Mouse (Mus musculus): Measurements from ENCODE around the gene Zfyve27. TPM values are rescaled to one million over a fixed set of nuclear protein-coding genes. Genes with fewer than 3 reads are reported as not detected.
A peak's percentile ranks its signal among the peaks of the same experiment; 100 is the strongest.

The Zfyve27 gene
- polyA plus RNA-seq (2015; fragmentation: Nextera tagmentation; extraction: Ambion mirVana), result 64.1 and 64.8 TPM in 2 replicates

DNA sequence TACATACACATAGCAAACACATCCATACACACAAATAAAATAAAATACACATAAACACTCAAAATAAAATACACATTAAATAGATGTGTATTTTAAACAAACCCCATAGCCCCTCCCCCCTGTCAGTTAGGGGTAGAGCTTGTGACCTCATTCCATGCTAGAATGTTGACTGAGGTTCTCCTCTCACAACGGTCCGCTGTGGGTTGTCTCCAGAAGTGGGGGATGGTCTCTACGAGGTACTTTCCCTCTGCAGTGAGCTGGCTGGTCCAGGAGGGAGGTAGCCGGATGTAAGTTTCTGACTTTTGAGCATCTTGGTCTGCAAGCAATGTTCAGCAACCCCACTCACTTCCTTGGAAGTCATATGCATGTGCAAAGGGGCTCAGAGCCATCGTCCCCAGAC, at the start of gene Zfyve27:
Gene Zfyve27, plus strand, starts transcription at position 188 of the 400 bp plus-strand sequence.
- Histone ChIP-seq H3K27ac (replicated peaks) (peak within 1 kb of the TSS; percentile 31; the same call in 1 of the 2 replicates), H3K4me2 (replicated peaks) (no peak within 1 kb of the TSS), H3K9me3 (no peaks in the 10 kb centered on the region), H3K36me3 (no peaks in the 10 kb centered on the region), H3K27me3 (no peaks in the 10 kb centered on the region), H3K4me1 (peaks cover 7% of the 10 kb centered on the region; the same call in 1 of the 2 replicates), H3K4me3 (no peak within 1 kb of the TSS), H3K9ac (replicated peaks) (no peak within 1 kb of the TSS)
- WGBS, result 64% methylated on average over 5 of the region's 5 CpGs
- ATAC-seq (replicated peaks), result no peak

DNA sequence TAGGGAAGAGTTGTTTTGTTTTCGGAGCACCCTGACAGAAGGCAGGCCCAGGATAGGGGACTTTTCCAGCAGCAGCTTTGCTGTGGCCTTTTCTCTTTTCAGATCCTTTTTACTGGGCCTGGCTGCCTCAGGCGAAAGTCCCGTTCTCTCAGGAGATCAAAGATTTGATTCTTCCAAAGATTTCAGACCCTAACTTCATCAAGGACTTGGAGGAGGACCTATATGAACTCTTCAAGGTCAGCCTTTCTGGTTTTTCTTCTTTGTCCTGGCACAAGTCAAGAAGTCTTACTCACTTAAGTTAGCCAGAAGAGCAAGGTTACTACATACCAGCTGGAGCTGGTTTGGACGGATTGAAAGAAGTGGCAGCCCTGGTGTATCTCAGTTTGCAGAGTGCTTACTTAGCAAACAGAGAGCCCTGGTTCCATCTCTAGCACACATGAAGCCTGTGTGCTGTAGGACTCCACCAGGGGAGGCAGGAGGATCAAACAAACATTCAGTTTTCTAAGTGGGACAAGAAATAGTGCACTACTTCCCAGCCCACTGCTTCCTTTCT, 47.9 kb upstream of the Zfyve27 start:
- Histone ChIP-seq H3K9ac (replicated peaks) (no peak overlapping the region), H3K4me1 (no peaks in the 10 kb centered on the region), H3K9me3 (no peaks in the 10 kb centered on the region), H3K27me3 (no peaks in the 10 kb centered on the region), H3K36me3 (peaks cover 59% of the 10 kb centered on the region), H3K27ac (replicated peaks) (no peak overlapping the region), H3K4me3 (no peak overlapping the region), H3K4me2 (replicated peaks) (no peak overlapping the region)
- ATAC-seq (replicated peaks), result no peak
- 95% methylated on average over 4 of the region's 4 CpGs for WGBS

DNA sequence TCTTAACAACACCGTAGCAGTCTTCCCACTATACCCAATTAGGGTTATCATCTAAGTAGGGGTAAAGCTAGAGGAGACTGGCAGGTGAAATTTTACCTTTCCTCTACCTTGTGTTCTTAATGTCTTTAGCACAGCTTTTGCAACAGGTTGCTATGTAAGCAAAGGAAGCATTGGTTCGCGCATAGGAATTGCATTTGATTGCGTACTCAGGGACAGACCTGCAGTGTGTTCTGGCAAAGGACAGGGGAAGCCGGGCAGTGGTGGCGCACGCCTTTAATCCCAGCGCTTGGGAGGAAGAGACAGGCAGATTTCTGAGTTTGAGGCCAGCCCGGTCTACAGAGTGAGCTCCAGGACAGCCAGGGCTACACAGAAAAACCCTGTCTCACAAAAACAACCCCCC, 45.6 kb upstream of the Zfyve27 start:
- H3K27ac ChIP-seq (replicated peaks), result no peak overlapping the region
- H3K36me3 ChIP-seq, result peaks cover 72% of the 10 kb centered on the region
- no peak overlapping the region for H3K4me2 ChIP-seq (replicated peaks)
- 97% methylated on average over 9 of the region's 9 CpGs for WGBS
- no peaks in the 10 kb centered on the region for H3K9me3 ChIP-seq
- H3K9ac ChIP-seq (replicated peaks), result no peak overlapping the region
- H3K4me1 ChIP-seq, result no peaks in the 10 kb centered on the region
- H3K27me3 ChIP-seq, result no peaks in the 10 kb centered on the region
- H3K4me3 ChIP-seq, result no peak overlapping the region
- ATAC-seq (replicated peaks), result no peak

DNA sequence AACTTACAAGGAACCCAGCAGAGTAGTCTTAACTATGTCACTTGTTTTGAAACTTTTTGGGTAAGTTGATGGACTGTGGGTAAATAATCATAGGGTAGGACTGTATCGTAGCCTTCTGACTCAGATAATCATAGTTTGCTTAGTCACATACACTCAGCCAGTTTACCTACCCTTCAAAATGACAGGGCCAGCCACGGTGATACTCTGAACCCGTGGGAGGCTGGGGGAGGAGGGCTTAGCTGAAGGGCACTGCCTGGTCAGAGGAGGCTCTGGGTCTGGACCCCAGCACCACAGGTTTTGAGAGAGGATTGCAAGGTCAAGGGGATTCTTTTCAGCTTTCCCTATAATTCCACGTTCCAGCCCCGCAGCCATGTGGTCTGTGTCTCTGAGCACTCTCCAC, 45.2 kb upstream of the Zfyve27 start:
- no peak for ATAC-seq (replicated peaks)
- Histone ChIP-seq H3K27me3 (no peaks in the 10 kb centered on the region), H3K4me2 (replicated peaks) (no peak overlapping the region), H3K27ac (replicated peaks) (no peak overlapping the region), H3K9ac (replicated peaks) (no peak overlapping the region), H3K4me1 (no peaks in the 10 kb centered on the region), H3K36me3 (peaks cover 75% of the 10 kb centered on the region), H3K4me3 (no peak overlapping the region), H3K9me3 (no peaks in the 10 kb centered on the region)
- WGBS, result 92% methylated on average over 5 of the region's 5 CpGs

DNA sequence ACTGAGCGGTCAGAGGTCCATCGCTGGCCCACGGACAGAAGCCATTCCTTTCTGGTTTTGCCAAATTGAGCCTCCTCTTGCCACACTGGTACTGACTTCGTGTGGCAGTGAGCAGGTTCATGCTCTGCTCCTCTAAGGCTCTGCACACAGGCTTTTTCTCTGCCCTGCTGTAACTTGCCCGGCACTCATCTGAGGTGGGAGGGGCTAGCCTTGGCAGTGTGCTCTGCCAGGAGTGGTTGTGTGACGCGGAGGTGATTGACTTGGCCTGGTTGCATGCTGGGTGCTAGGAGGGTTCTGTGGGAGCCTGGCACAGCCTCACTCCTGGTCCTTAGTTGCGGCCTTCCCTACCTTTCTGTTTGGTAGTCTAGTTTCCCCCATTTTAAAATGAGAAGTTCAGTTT, 43.3 kb upstream of the Zfyve27 start:
- H3K9ac ChIP-seq (replicated peaks), result no peak overlapping the region
- H3K9me3 ChIP-seq, result no peaks in the 10 kb centered on the region
- 93% methylated on average over 8 of the region's 8 CpGs for WGBS
- peaks cover 2% of the 10 kb centered on the region; the same call in 1 of the 2 replicates for H3K4me1 ChIP-seq
- H3K27me3 ChIP-seq, result no peaks in the 10 kb centered on the region
- no peak overlapping the region for H3K27ac ChIP-seq (replicated peaks)
- no peak for ATAC-seq (replicated peaks)
- H3K4me3 ChIP-seq, result no peak overlapping the region
- peaks cover 59% of the 10 kb centered on the region for H3K36me3 ChIP-seq
- H3K4me2 ChIP-seq (replicated peaks), result no peak overlapping the region

DNA sequence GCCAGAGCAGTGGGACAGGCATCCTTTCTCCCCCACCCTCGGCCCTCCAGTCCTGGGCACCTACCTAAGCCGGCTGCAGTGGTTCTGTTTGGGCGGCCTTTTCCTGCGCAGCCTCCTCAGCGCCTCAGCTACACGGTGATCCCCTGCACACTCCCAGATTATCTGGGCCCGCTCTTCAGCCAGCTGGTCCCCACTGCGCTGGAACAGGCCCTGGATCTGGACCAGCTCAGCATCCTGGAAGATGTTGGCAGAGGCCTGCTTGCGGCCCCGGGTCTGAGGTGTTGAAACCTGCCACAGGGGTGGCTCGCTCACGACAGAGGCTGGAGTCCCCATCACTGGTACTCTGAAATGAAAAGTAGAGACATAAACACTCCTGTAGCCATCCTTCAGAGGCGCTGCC, 39.1 kb upstream of the Zfyve27 start:
- H3K36me3 ChIP-seq, result peaks cover 29% of the 10 kb centered on the region
- peaks cover 14% of the 10 kb centered on the region for H3K4me1 ChIP-seq
- H3K9ac ChIP-seq (replicated peaks), result no peak overlapping the region
- H3K9me3 ChIP-seq, result no peaks in the 10 kb centered on the region
- 80% methylated on average over 13 of the region's 13 CpGs for WGBS
- H3K4me2 ChIP-seq (replicated peaks), result no peak overlapping the region
- H3K27ac ChIP-seq (replicated peaks), result peak overlapping the region; percentile 15; the same call in 1 of the 2 replicates
- no peak overlapping the region for H3K4me3 ChIP-seq
- no peak for ATAC-seq (replicated peaks)
- no peaks in the 10 kb centered on the region for H3K27me3 ChIP-seq

DNA sequence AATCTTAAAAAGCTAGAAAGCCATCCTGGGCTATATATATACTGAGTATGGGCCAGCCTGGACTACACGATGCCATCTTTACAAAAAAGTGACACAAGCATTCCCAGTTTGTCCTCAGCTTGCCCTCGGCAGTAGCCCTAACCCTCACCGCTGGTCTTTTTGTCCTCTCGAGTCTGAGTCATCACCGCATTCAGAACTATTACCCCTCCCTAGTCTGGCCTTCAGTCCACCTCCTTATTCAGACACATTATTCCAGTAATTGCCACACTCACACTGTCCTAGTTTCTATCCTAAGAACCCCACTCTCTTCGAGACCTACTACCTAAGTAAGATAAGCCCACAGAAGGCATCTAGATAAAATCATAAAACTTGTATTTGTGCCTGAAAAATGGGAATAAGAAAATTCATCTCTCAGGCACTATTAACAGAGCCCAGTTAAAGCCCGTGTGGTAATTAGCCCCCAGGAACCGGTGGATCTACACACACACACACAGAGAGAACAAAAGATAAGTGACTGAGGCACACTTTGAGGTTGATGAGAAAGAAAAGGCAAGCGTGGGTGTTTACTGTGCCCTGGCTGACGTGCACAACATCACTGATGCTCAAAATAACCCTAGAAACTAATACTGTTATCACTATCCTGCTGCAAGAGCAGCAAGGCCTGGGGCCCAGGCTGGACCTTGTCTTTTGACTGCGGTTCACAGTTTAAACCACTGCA, 38.1 kb upstream of the Zfyve27 start:
- Histone ChIP-seq H3K4me2 (replicated peaks) (no peak overlapping the region), H3K4me3 (no peak overlapping the region), H3K36me3 (peaks cover 20% of the 10 kb centered on the region), H3K27me3 (no peaks in the 10 kb centered on the region), H3K9ac (replicated peaks) (no peak overlapping the region), H3K4me1 (peaks cover 17% of the 10 kb centered on the region), H3K27ac (replicated peaks) (no peak overlapping the region), H3K9me3 (no peaks in the 10 kb centered on the region)
- WGBS, result 68% methylated on average over 11 of the region's 11 CpGs
- ATAC-seq (replicated peaks), result no peak

DNA sequence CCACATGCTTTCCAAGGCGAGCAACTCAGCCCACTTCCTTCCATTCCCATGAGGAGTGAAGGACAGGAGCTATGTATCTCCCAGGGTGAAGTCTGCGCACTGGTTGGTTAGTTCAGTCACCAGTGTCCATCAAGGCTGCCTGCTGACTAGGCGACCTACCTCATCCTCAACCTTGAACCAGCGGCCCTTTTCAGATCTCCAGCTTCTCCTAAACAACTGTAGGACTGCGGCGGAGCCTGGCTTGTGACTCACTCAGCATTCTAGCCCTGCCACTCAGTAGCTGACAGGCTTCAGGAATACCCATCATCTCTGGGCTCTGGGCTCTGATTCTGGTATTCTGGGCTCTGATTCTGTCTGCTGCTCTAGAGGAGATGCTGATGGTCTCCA, 37.5 kb upstream of the Zfyve27 start:
- WGBS, result 92% methylated on average over 6 of the region's 6 CpGs
- no peak overlapping the region for H3K27ac ChIP-seq (replicated peaks)
- no peak for ATAC-seq (replicated peaks)

DNA sequence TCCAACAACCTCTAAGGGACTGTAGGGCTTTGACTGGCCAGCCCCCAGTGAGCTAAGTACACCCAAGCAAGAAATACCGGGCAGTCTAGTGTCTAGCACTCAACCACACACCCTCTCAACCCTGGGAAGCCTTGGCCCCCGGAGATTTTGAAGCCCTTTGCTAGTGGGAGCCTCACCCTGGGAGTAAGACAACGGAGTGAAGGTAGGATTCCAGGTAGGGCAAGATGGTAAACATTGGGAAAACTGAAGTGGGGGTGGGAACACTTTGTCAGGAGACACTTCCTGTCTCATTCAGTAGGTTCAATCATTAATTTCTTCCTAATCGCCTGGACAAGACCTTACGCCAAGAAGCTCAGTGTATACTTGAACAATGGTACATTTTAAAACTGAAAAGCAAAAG, 36.7 kb upstream of the Zfyve27 start:
- no peak overlapping the region for H3K27ac ChIP-seq (replicated peaks)
- peaks cover 17% of the 10 kb centered on the region for H3K4me1 ChIP-seq
- no peaks in the 10 kb centered on the region for H3K27me3 ChIP-seq
- no peak overlapping the region for H3K4me3 ChIP-seq
- ATAC-seq (replicated peaks), result no peak
- peaks cover 9% of the 10 kb centered on the region; the same call in 1 of the 2 replicates for H3K36me3 ChIP-seq
- WGBS, result 90% methylated on average over 5 of the region's 5 CpGs
- no peak overlapping the region for H3K4me2 ChIP-seq (replicated peaks)
- no peak overlapping the region for H3K9ac ChIP-seq (replicated peaks)
- no peaks in the 10 kb centered on the region for H3K9me3 ChIP-seq

More for the DNA sequence above, 37.5 kb upstream of the Zfyve27 start:
- H3K27me3 ChIP-seq, result no peaks in the 10 kb centered on the region
- H3K4me3 ChIP-seq, result no peak overlapping the region
- H3K36me3 ChIP-seq, result peaks cover 15% of the 10 kb centered on the region
- no peaks in the 10 kb centered on the region for H3K9me3 ChIP-seq
- H3K4me1 ChIP-seq, result peaks cover 17% of the 10 kb centered on the region
- no peak overlapping the region for H3K9ac ChIP-seq (replicated peaks)
- no peak overlapping the region for H3K4me2 ChIP-seq (replicated peaks)

DNA sequence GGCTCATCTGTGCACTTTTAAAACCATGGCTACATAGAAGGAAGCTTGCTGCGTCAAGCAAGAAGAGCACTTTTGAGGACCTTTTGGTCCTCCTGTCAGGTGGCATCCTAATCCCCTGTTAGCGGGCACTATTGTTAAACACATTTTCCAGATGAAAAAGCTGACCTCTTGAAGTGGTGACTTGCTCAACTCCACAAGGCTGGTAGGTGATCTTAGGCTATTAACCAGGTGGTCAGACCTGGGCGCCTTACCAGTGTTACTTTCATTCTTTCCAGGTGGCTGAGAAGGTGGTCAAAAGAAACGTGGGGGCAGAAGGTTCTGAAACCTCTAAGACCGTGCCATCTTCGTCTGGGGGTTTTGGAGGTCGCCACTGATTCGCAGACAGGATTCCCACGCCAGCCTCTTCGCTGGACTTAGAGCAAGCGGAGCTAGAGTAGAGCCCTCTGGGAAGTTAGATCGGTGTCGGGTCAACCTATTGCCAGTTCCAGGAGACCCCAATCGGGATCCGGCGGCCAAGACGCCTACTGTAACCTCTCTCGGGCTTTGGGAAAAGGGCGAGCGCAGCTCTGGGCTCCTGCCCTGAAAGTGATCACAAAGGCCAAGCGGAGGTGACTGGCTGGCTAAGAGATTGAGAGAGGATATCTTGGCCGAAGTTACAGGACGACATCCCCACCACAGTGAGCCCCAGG, 35.6 kb upstream of the Zfyve27 start:
- H3K4me3 ChIP-seq, result peak overlapping the region; percentile 78
- H3K4me1 ChIP-seq, result peaks cover 17% of the 10 kb centered on the region
- H3K9ac ChIP-seq (replicated peaks), result peak overlapping the region; percentile 58
- H3K4me2 ChIP-seq (replicated peaks), result peak overlapping the region; percentile 99
- peak overlapping the region; percentile 58; the same call in 1 of the 2 replicates for H3K27ac ChIP-seq (replicated peaks)
- H3K9me3 ChIP-seq, result no peaks in the 10 kb centered on the region
- WGBS, result 5% methylated on average over 23 of the region's 23 CpGs
- no peak; the same call in 1 of the 2 replicates for ATAC-seq (replicated peaks)
- peaks cover 5% of the 10 kb centered on the region; the same call in 1 of the 2 replicates for H3K36me3 ChIP-seq
- H3K27me3 ChIP-seq, result no peaks in the 10 kb centered on the region

DNA sequence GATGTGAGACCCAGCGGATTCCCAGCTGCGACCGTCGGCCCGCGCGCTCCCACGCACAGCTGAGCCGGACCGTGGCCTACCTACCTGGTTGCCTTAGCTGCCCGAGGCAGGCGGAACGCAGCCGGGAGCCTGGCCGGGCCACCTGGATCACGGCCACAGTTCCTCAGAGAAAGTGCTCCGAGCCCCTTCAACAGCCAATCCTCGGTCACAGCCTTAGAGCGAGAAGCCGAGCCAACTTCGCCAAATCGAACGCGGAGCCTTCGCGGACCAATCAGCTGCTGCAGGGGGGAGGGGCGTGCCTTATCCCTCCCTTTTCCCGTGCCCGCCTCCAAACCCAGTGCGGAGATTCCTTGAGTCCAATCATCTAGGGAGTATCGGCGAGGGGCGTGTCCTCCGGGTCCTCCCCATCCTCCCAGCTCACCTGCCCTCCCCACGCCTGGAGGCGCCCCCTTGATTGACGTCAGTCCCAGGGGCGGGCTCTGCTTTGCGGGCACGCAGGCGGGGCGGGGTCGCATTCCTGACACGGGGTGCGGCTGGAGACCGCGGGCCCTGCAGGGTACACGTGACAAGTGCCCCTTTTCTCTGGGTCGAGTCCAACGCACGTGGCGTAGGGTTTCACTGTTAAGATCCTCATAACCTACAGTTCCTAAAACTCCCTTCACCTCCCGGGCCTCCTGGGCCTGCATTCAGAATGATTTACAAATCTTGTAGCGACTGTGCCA, 34.8 kb upstream of the Zfyve27 start, which contains the start of gene Avpi1:
Gene Avpi1, minus strand, starts transcription at position 273 of the 722 bp plus-strand sequence.
- H3K9me3 ChIP-seq, result no peaks in the 10 kb centered on the region
- under 1% methylated on average over 54 of the region's 54 CpGs for WGBS
- peak within 1 kb of the TSS; percentile 58 for H3K27ac ChIP-seq (replicated peaks)
- H3K27me3 ChIP-seq, result no peaks in the 10 kb centered on the region
- no peaks in the 10 kb centered on the region for H3K36me3 ChIP-seq
- peaks cover 17% of the 10 kb centered on the region for H3K4me1 ChIP-seq
- peak within 1 kb of the TSS; percentile 78 for H3K4me3 ChIP-seq
- peak within 1 kb of the TSS; percentile 99 for H3K4me2 ChIP-seq (replicated peaks)
- peak; percentile 97 for ATAC-seq (replicated peaks)
- H3K9ac ChIP-seq (replicated peaks), result peak within 1 kb of the TSS; percentile 58
